Mouse (Mus musculus): ENCODE measurements around the gene Trak1. TPM values are rescaled to one million over a fixed set of nuclear protein-coding genes. Genes with fewer than 3 reads are reported as not detected.

Trak1 gene
- total and polyA plus RNA-seq, 3 experiments = 8.2 to 28.6 (median 18.1) TPM

- Histone ChIP-seq H3K4me3 (replicated peaks in 1 of 3; ENCODE audit: low read depth in 2 of 3, low read length in 2 of 3, poor library complexity in 1 of 3) (no peak overlapping the region), H3K36me3 (replicated peaks in 1 of 2; ENCODE audit: control insufficient read depth in 1 of 2, insufficient read depth in 1 of 2, low read length in 1 of 2) (peaks cover 5 to 10% of the 10 kb centered on the region in 2 experiments), H3K9me3 (replicated peaks; ENCODE audit: low read length) (peaks cover 2% of the 10 kb centered on the region), H3K27me3 (replicated peaks) (no peaks in the 10 kb centered on the region), H3K4me1 (ENCODE audit: control insufficient read depth in 1 of 2, insufficient read depth in 2 of 2) (peaks cover 6 to 56% of the 10 kb centered on the region in 2 experiments), H3K9ac (ENCODE audit: insufficient read depth, low read depth) (no peak overlapping the region), H3K79me2 (replicated peaks; ENCODE audit: control insufficient read depth, extremely low read depth, insufficient read depth, poor library complexity, severe bottlenecking) (peaks cover 3% of the 10 kb centered on the region), H3K27ac (ENCODE audit: insufficient read depth, low read depth) (no peak overlapping the region), H3K4me2 (ENCODE audit: insufficient read depth, low read depth, poor library complexity, severe bottlenecking) (no peak overlapping the region)
- TF ChIP-seq MYC (IDR thresholded peaks at IDR 0.05; ENCODE audit: low read depth, low read length) (no peak), JUN (IDR thresholded peaks at IDR 0.05; ENCODE audit: insufficient read depth, low read depth, low read length) (no peak), CTCF (conservative IDR thresholded peaks at IDR 0.05 in 1 of 2, IDR thresholded peaks at IDR 0.05 in 1 of 2; ENCODE audit: low read depth in 2 of 2, low read length in 2 of 2) (no peak), TCF12 (IDR thresholded peaks at IDR 0.05; ENCODE audit: low read depth, low read length) (no peak), ETS1 (conservative IDR thresholded peaks at IDR 0.05; ENCODE audit: low read depth, low read length) (no peak), TBP (conservative IDR thresholded peaks at IDR 0.05; ENCODE audit: low read depth, low read length) (no peak), MAX (IDR thresholded peaks at IDR 0.05; ENCODE audit: low read length) (no peak), ZKSCAN1 (IDR thresholded peaks at IDR 0.05; ENCODE audit: borderline replicate concordance, low read depth, low read length) (no peak), ZMIZ1 (IDR thresholded peaks at IDR 0.05; ENCODE audit: low read depth, low read length) (no peak), MXI1 (IDR thresholded peaks at IDR 0.05; ENCODE audit: low read depth, low read length) (no peak), MAFK (IDR thresholded peaks at IDR 0.05; ENCODE audit: insufficient replicate concordance, low read length) (no peak), KAT2A (IDR thresholded peaks at IDR 0.05; ENCODE audit: insufficient replicate concordance, low read length) (no peak), BHLHE40 (IDR thresholded peaks at IDR 0.05; ENCODE audit: low read depth, low read length) (no peak), IRF4 (IDR thresholded peaks at IDR 0.05; ENCODE audit: low read depth, low read length) (no peak), SIN3A (IDR thresholded peaks at IDR 0.05; ENCODE audit: low read length) (no peak), ZNF384 (IDR thresholded peaks at IDR 0.05; ENCODE audit: low read depth, low read length) (no peak)
- dilution Hi-C loops (cut with MboI; ENCODE audit: extremely low pct_ligation_motif_present, extremely low pct_unique_long_range_greater_than_20kb, low sequenced_read_pairs) (no loop called here), in situ Hi-C loops (cut with MboI; ENCODE audit: low pct_ligation_motif_present, low pct_unique_long_range_greater_than_20kb, low sequenced_read_pairs) (no loop called here)
- no peak for DNase-seq (ENCODE audit: extremely low read depth)
Observed at GRCm38 (mm10) chr9:121330065-121330464, 32.8 kb downstream of the Trak1 start.

GRCm38 (mm10) chr9:121331438-121331837 is 34.1 kb downstream of the Trak1 start:
- dilution Hi-C loops (cut with MboI; ENCODE audit: extremely low pct_ligation_motif_present, extremely low pct_unique_long_range_greater_than_20kb, low sequenced_read_pairs) = no loop called here
- no peak for DNase-seq (ENCODE audit: extremely low read depth)
- in situ Hi-C loops (cut with MboI; ENCODE audit: low pct_ligation_motif_present, low pct_unique_long_range_greater_than_20kb, low sequenced_read_pairs) = no loop called here
- H3K4me2 ChIP-seq (ENCODE audit: insufficient read depth, low read depth, poor library complexity, severe bottlenecking) = 0 out of 2 replicates have a peak overlapping the region, but pooled peaks have one; percentile 44
- peaks cover 3% of the 10 kb centered on the region for H3K79me2 ChIP-seq (replicated peaks; ENCODE audit: control insufficient read depth, extremely low read depth, insufficient read depth, poor library complexity, severe bottlenecking)
- no peak overlapping the region for H3K9ac ChIP-seq (ENCODE audit: insufficient read depth, low read depth)
- no peak overlapping the region for H3K4me3 ChIP-seq (replicated peaks in 1 of 3; ENCODE audit: low read depth in 2 of 3, low read length in 2 of 3, poor library complexity in 1 of 3)
- no peaks in the 10 kb centered on the region for H3K27me3 ChIP-seq (replicated peaks)
- H3K4me1 ChIP-seq (ENCODE audit: control insufficient read depth in 1 of 2, insufficient read depth in 2 of 2) = peaks cover 6 to 56% of the 10 kb centered on the region in 2 experiments
- peaks cover 5 to 18% of the 10 kb centered on the region in 2 experiments for H3K36me3 ChIP-seq (replicated peaks in 1 of 2; ENCODE audit: control insufficient read depth in 1 of 2, insufficient read depth in 1 of 2, low read length in 1 of 2)
- no peak overlapping the region for H3K27ac ChIP-seq (ENCODE audit: insufficient read depth, low read depth)
- TF ChIP-seq KAT2A (IDR thresholded peaks at IDR 0.05; ENCODE audit: insufficient replicate concordance, low read length) = no peak
- TF ChIP-seq ETS1 (conservative IDR thresholded peaks at IDR 0.05; ENCODE audit: low read depth, low read length) = peak; percentile 53
- peaks cover 2% of the 10 kb centered on the region for H3K9me3 ChIP-seq (replicated peaks; ENCODE audit: low read length)
